Mouse (Mus musculus) right cerebral cortex, postnatal 10 days (tissue): Measurements from ENCODE around the gene Gpr18.
"Not testable (repeated sequence)": the region's sequence is repeated elsewhere in the genome, so short reads cannot be mapped to it uniquely, and the experiment has no call there.

Experiments
- DNase-seq, 2 experiments: peaks; one replicate each; pipeline ENCODE4 v3.0.0; 2021; ENCODE audit warnings: low spot score in 2 of 2

Gpr18 gene

GRCm38 (mm10) chr14:121893747-121894146 is 21.8 kb downstream of the Gpr18 start:
- DNase-seq: no peak

GRCm38 (mm10) chr14:121884150-121884797 is 31.3 kb downstream of the Gpr18 start:
- DNase-seq: no peak

- DNase-seq: no peak
These were observed 34.4 kb downstream of the Gpr18 start for GRCm38 (mm10) chr14:121881211-121881610.

- peak; percentile 44 to 57 for DNase-seq
These were observed 36.2 kb downstream of the Gpr18 start for GRCm38 (mm10) chr14:121879266-121879840.

GRCm38 (mm10) chr14:121878859-121879206 is 36.7 kb downstream of the Gpr18 start:
- DNase-seq: no peak

- DNase-seq: peak; percentile 99
These were observed 37.3 kb downstream of the Gpr18 start, which contains the start of gene Ubac2 for GRCm38 (mm10) chr14:121878176-121878858. TSS of gene Ubac2 (plus strand) at chr14:121878620.

GRCm38 (mm10) chr14:121877640-121878039 is 37.9 kb downstream of the Gpr18 start:
- no peak for DNase-seq

GRCm38 (mm10) chr14:121876860-121877259 is 38.7 kb downstream of the Gpr18 start:
- no peak for DNase-seq

GRCm38 (mm10) chr14:121876190-121876589 is 39.4 kb downstream of the Gpr18 start:
- not testable (repeated sequence) for DNase-seq

GRCm38 (mm10) chr14:121873646-121874045 is 41.9 kb downstream of the Gpr18 start:
- no peak for DNase-seq

GRCm38 (mm10) chr14:121873172-121873571 is 42.4 kb downstream of the Gpr18 start:
- DNase-seq: no peak

GRCm38 (mm10) chr14:121872760-121873159 is 42.8 kb downstream of the Gpr18 start:
- no peak for DNase-seq

- no peak for DNase-seq
These were observed 46.5 kb downstream of the Gpr18 start for GRCm38 (mm10) chr14:121869111-121869510.

- no peak for DNase-seq
These were observed 49.0 kb downstream of the Gpr18 start for GRCm38 (mm10) chr14:121866574-121866973.

- peak; percentile 53 to 78 for DNase-seq
These were observed 50.4 kb downstream of the Gpr18 start for GRCm38 (mm10) chr14:121865162-121865561.
